ENCODE assay signal across 9 mouse cellular contexts in the genomic region with DNA sequence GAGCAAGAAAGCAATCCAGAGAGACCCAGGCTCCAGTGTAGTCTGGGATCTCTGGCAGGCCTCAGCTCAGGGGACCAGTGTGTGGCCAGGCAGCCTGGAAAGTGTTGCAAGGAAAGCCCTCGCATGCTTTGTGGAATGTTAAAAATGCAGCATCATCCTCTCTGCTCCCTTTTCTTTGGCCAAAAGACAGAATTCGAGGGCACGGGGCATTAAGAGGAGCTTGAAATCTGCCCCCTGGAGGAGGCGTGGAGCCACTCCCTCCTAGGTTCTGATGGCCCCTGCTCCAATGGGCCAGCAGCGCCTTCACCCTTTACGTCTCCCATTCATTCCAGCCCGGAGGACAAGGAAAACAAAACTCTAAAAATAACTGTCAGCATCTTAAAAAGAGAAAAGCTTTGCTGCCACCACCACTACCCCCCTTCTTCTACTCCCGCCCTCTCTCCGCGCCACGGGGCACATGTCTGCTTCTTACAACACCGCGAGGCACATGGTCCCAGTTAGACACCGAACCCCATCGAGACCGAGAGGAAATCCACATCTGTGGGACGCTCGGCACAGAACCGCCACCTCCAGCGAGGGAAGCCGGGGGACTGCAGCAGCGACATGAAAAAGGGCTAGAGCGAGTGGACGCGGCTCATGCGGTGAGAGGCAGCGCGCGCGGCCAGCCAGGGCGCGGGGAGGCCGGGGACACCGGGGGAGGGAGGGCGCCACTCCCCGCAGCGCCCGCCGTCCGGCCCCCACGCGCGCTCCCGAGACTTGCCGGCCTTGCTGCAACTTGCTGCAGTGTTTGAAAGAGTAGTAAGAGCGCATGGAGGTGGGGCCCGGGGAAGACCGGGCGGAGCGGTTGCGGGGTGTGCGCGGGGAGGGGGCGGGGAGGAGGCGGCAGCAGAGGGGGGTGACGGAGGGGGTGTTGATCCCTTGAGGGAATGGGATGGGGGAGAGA. TPM values are rescaled to one million over a fixed set of nuclear protein-coding genes. Genes with fewer than 3 reads are reported as not detected.
DNase-seq lines count a peak whose midpoint lies in the region; ATAC-seq and TF ChIP-seq lines count a peak whose summit lies in the region.
"Had no signal": no experiment of that assay in that cellular context is flagged by ENCODE, and none has a peak within 500 bp of the region (broad histone marks: within the 10 kb centered on the region; RNA-seq: fewer than 3 reads in every experiment).

A gene (plus strand): TSS at position 279 of the 943 bp plus-strand sequence.

- H3K9me3 ChIP-seq in embryonic facial prominence, embryonic 14.5 days (ENCODE audit: control insufficient read depth, low read length), result no peaks in the 10 kb centered on the region
- no peaks in the 10 kb centered on the region for H3K9me3 ChIP-seq in midbrain, embryonic 13.5 days
- no peaks in the 10 kb centered on the region for H3K9me3 ChIP-seq in stomach, embryonic 16.5 days (replicated peaks; ENCODE audit: control insufficient read depth, low read length)

- under 1% methylated on average over 50 of the region's 56 CpGs for WGBS in embryonic facial prominence, embryonic 14.5 days
- 1% methylated on average over 45 of the region's 56 CpGs for WGBS in midbrain, embryonic 13.5 days
- WGBS in stomach, embryonic 16.5 days, result under 1% methylated on average over 55 of the region's 56 CpGs

- peak; percentile 42 for TF ChIP-seq CTCF in left cerebral cortex, adult 2 months (IDR thresholded peaks at IDR 0.05)

- H3K4me1 ChIP-seq in embryonic facial prominence, embryonic 14.5 days (ENCODE audit: control insufficient read depth, insufficient read depth, low read length), result peaks cover 10% of the 10 kb centered on the region; the same call in 1 of the 2 replicates
- peaks cover 8% of the 10 kb centered on the region; the same call in 1 of the 2 replicates for H3K4me1 ChIP-seq in midbrain, embryonic 13.5 days (replicated peaks)
- H3K4me1 ChIP-seq in stomach, embryonic 16.5 days (ENCODE audit: control insufficient read depth, insufficient read depth, low read length), result peaks cover 6% of the 10 kb centered on the region; the same call in 1 of the 2 replicates

- peak within 1 kb of the TSS; percentile 59 for H3K4me3 ChIP-seq in embryonic facial prominence, embryonic 14.5 days (ENCODE audit: low read depth, low read length)
- H3K4me3 ChIP-seq in left cerebral cortex, adult 2 months, result peak within 1 kb of the TSS; percentile 54
- peak within 1 kb of the TSS; percentile 72 for H3K4me3 ChIP-seq in midbrain, embryonic 13.5 days (replicated peaks)
- H3K4me3 ChIP-seq in stomach, embryonic 16.5 days (replicated peaks; ENCODE audit: low read length), result peak within 1 kb of the TSS; percentile 57

- peak; percentile 85 for ATAC-seq in embryonic facial prominence, embryonic 14.5 days (ENCODE audit: low read depth)
- peak; percentile 90 for ATAC-seq in midbrain, embryonic 13.5 days
- ATAC-seq in stomach, embryonic 16.5 days (ENCODE audit: insufficient read depth, low FRiP score), result peak; percentile 76; the same call in 1 of the 2 replicates

- peaks cover 14% of the 10 kb centered on the region; the same call in 1 of the 2 replicates for H3K27me3 ChIP-seq in embryonic facial prominence, embryonic 14.5 days (replicated peaks; ENCODE audit: control insufficient read depth, insufficient read depth, low read length)
- no peaks in the 10 kb centered on the region for H3K27me3 ChIP-seq in midbrain, embryonic 13.5 days
- peaks cover 20% of the 10 kb centered on the region for H3K27me3 ChIP-seq in stomach, embryonic 16.5 days (ENCODE audit: control insufficient read depth, insufficient read depth, low read length)

- H3K9ac ChIP-seq in embryonic facial prominence, embryonic 14.5 days (ENCODE audit: low read depth, low read length), result peak within 1 kb of the TSS; percentile 66
- peak within 1 kb of the TSS; percentile 74 for H3K9ac ChIP-seq in midbrain, embryonic 13.5 days (replicated peaks)
- peak within 1 kb of the TSS; percentile 57 for H3K9ac ChIP-seq in stomach, embryonic 16.5 days (ENCODE audit: low read length)

- H3K4me2 ChIP-seq in embryonic facial prominence, embryonic 14.5 days (ENCODE audit: low read depth, low read length), result peak within 1 kb of the TSS; percentile 90
- H3K4me2 ChIP-seq in midbrain, embryonic 13.5 days (replicated peaks), result peak within 1 kb of the TSS; percentile 88
- H3K4me2 ChIP-seq in stomach, embryonic 16.5 days (ENCODE audit: low read depth, low read length), result peak within 1 kb of the TSS; percentile 94

- intact Hi-C loops in heart, postnatal 14 days (cut with DNase I), result no loop called here
- intact Hi-C loops in left cerebral cortex, adult 2 months (cut with DNase I), result loop anchor here (2.0 to 10.0 kb wide), 4 partner anchors 41 to 811 kb away; no protein-coding TSS in a partner anchor

- no peaks in the 10 kb centered on the region for H3K36me3 ChIP-seq in embryonic facial prominence, embryonic 14.5 days (ENCODE audit: control insufficient read depth, insufficient read depth, low read length)
- H3K36me3 ChIP-seq in midbrain, embryonic 13.5 days, result no peaks in the 10 kb centered on the region
- no peaks in the 10 kb centered on the region for H3K36me3 ChIP-seq in stomach, embryonic 16.5 days (ENCODE audit: control insufficient read depth, insufficient read depth, low read length)

- no peak within 1 kb of the TSS; the same call in 1 of the 2 replicates for H3K27ac ChIP-seq in embryonic facial prominence, embryonic 14.5 days (replicated peaks; ENCODE audit: low read depth, low read length)
- peak within 1 kb of the TSS; percentile 90 for H3K27ac ChIP-seq in left cerebral cortex, adult 2 months
- peak within 1 kb of the TSS; percentile 68 for H3K27ac ChIP-seq in midbrain, embryonic 13.5 days
- no peak within 1 kb of the TSS for H3K27ac ChIP-seq in stomach, embryonic 16.5 days (ENCODE audit: low read length)

- peak; percentile 91 for DNase-seq in Muller cell, postnatal 12 days (ENCODE audit: inconsistent ontology term)
- peak; percentile 50 for DNase-seq in adrenal gland, postnatal 14 days
- DNase-seq in embryonic facial prominence, embryonic 14.5 days (ENCODE audit: low spot score), result peak; percentile 43
- DNase-seq in heart, postnatal 14 days, result peak; percentile 22 to 24
- peak; percentile 54 to 62 for DNase-seq in left cerebral cortex, adult 2 months (ENCODE audit: extremely low spot score in 1 of 2, low spot score in 2 of 2)
- DNase-seq in MN1 (ENCODE audit: low spot score), result no peak

RNA-seq across cellular contexts. Expression of the gene that starts here (rescaled TPM):
- total RNA-seq in adrenal gland, postnatal 14 days (2021), result 0.26 and 0.38 TPM in 2 replicates
- polyA plus RNA-seq in embryonic facial prominence, embryonic 14.5 days (2014; fragmentation: Nextera tagmentation; extraction: Ambion mirVana), result 1.5 and 1.8 TPM in 2 replicates
- total RNA-seq in heart, postnatal 14 days (2021), result under 1 TPM in 1 of 2 experiments, not detected in 1; 0.07 TPM
- 10 to 100 TPM; 12.5 to 13.0 TPM for total RNA-seq in left cerebral cortex, adult 2 months (2021)
- polyA plus RNA-seq in midbrain, embryonic 13.5 days (2015; fragmentation: Nextera tagmentation; extraction: Ambion mirVana), result 5.9 and 6.9 TPM in 2 replicates
- polyA plus RNA-seq in stomach, embryonic 16.5 days (2015; fragmentation: Nextera tagmentation; extraction: Ambion mirVana), result 0.39 and 0.50 TPM in 2 replicates
- total RNA-seq: heart, postnatal 36 days had no signal

Comparison
In these comparisons a context has a peak if more than half of its experiments do, and no peak if none do; other contexts are left out.
1. Peak in DNase-seq in adrenal gland, postnatal 14 days; RNA of the gene not detected or under 1 TPM.
2. Peak in DNase-seq in heart, postnatal 14 days; RNA of the gene not detected or under 1 TPM.
3. Peak in ATAC-seq, H3K4me3 ChIP-seq, H3K9ac ChIP-seq and H3K4me2 ChIP-seq in stomach, embryonic 16.5 days; RNA of the gene not detected or under 1 TPM.
4. H3K27ac ChIP-seq: peak in left cerebral cortex, adult 2 months (single experiment) and midbrain, embryonic 13.5 days (single experiment); none in embryonic facial prominence, embryonic 14.5 days (single experiment) and stomach, embryonic 16.5 days (single experiment).
5. Peak in every context shown above with its lines, with median percentiles within 50 percentile points of each other: ATAC-seq, H3K4me2 ChIP-seq, H3K4me3 ChIP-seq and H3K9ac ChIP-seq.